Mouse (Mus musculus): ENCODE measurements around the gene Plcxd2.

- TF ChIP-seq POLR2A (IDR thresholded peaks at IDR 0.05; ENCODE audit: borderline replicate concordance, low read depth, low read length), result no peak
- TF ChIP-seq CTCF (IDR thresholded peaks at IDR 0.05; ENCODE audit: low read depth, low read length), result no peak
These were observed 10.4 kb downstream of the Plcxd2 start for GRCm38 (mm10) chr16:45999374-46000191.

Measured in bone marrow macrophage, adult 2 months (primary cell).